Mouse (Mus musculus): ENCODE measurements at regions not wholly inside any gene's neighbourhood (a gene's known extent, or its start where the extent isn't known, plus 50 kb on each side); places are given as distances from the start of the nearest gene placed in this dataset.

DNA sequence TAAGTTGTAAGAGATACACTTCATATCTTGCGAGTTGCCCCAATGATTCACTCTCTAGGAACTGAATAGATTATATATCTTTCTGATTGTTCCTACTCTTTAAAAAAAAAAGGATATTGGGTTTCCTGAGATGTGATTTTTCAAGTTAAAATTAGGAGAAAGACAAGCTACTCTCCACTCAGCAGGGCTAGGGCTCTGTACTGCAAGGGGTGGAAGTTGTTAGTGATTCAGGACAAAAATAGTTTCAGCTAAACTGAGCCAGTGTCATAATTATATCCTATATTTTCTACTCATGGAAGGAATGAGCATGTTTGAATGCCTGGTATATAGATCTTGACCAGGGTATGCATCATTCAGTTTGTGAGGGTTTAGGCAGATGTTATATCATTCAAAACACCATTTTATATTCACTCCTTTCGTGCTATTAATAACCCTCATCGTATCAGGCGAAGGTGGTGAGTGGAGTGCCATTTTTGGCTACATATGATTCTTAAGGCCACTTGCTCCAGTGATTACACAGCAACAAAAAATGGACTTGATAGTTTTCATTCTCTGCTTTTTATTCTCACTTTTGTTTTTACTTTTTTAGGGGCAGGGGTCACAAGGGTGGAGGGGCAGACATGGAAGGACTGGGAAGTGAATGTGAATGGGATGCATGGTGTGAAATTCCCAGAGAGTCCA, 228.7 kb downstream of the Ttll7 start:
- TF ChIP-seq CHD2 (IDR thresholded peaks at IDR 0.05; ENCODE audit: low read depth, low read length) (no peak), ZC3H11A (IDR thresholded peaks at IDR 0.05; ENCODE audit: borderline replicate concordance, low read depth, low read length) (no peak), ZNF384 (IDR thresholded peaks at IDR 0.05; ENCODE audit: low read depth, low read length) (no peak)

Measured in ES-E14 (cell line).